Mouse (Mus musculus) forebrain, embryonic 13.5 days (tissue): ENCODE measurements at regions not wholly inside any gene's neighbourhood (a gene's known extent, or its start where the extent isn't known, plus 50 kb on each side); places are given as distances from the start of the nearest gene placed in this dataset.
"Not testable (repeated sequence)": the region's sequence is repeated elsewhere in the genome, so short reads cannot be mapped to it uniquely, and the experiment has no call there.

ENCODE experiments used
- ATAC-seq: fragments of 200-750 bp; cut with Nextera tagmentation; 2 replicates; pipeline ENCODE4 v1.8.0; 2017
- H3K27ac ChIP-seq: fragments of 300-500 bp; sonication (generic); 2 replicates; pipeline ENCODE4 v1.5.1; 2015; ENCODE audit warnings: inconsistent platforms, mild to moderate bottlenecking, moderate library complexity
- H3K27me3 ChIP-seq: fragments of 300-500 bp; sonication (generic); 2 replicates; pipeline ENCODE4 v1.6.1; 2015; ENCODE audit warnings: mild to moderate bottlenecking, inconsistent platforms
- H3K36me3 ChIP-seq: fragments of 300-500 bp; sonication (generic); 2 replicates; pipeline ENCODE4 v1.6.1; 2015; ENCODE audit warnings: mild to moderate bottlenecking, inconsistent platforms; ENCODE audit not compliant: poor library complexity, severe bottlenecking
- H3K4me1 ChIP-seq: fragments of 300-500 bp; sonication (generic); 2 replicates; pipeline ENCODE4 v1.6.1; 2015; ENCODE audit warnings: inconsistent platforms
- H3K4me2 ChIP-seq: fragments of 300-500 bp; sonication (generic); 2 replicates; pipeline ENCODE4 v1.6.1; 2015; ENCODE audit warnings: inconsistent platforms, mild to moderate bottlenecking, moderate library complexity
- H3K4me3 ChIP-seq: fragments of 300-500 bp; sonication (generic); 2 replicates; pipeline ENCODE4 v1.5.1; 2015; ENCODE audit warnings: mild to moderate bottlenecking, inconsistent platforms
- H3K9ac ChIP-seq: fragments of 300-500 bp; sonication (generic); 2 replicates; pipeline ENCODE4 v1.6.1; 2015; ENCODE audit warnings: mild to moderate bottlenecking, inconsistent platforms
- H3K9me3 ChIP-seq: fragments of 300-500 bp; sonication (generic); replicated peaks from 2 replicates; pipeline ENCODE4 v1.6.1; 2016; ENCODE audit warnings: inconsistent platforms
- WGBS: fragments of 180-500 bp; shearing (Covaris S2); methylation state at CpG from one replicate; pipeline ENCODE4 v1.1.7; 2015; 5-methylcytosine and 5-hydroxymethylcytosine counted together

DNA sequence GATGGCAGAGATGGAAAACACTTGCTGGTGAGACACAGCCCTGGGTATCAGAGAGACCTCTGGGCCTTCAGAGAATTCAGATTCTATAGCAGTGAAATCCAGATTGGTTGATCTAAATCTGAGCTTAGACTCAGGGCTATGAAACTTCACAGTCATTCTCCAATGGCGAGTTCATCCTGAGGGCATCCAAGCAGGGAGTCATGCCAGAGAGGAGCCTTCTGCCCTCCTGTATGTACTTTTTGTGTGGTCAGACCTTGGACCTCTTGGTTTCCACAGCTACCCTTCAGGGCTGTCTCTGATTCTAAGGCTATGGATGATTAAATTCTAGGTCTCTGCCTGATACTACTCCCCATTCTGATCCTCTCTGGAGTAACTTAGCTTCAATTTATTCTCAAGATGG, 122.0 kb upstream of the Mettl15 start:
- H3K4me1 ChIP-seq: no peaks in the 10 kb centered on the region

DNA sequence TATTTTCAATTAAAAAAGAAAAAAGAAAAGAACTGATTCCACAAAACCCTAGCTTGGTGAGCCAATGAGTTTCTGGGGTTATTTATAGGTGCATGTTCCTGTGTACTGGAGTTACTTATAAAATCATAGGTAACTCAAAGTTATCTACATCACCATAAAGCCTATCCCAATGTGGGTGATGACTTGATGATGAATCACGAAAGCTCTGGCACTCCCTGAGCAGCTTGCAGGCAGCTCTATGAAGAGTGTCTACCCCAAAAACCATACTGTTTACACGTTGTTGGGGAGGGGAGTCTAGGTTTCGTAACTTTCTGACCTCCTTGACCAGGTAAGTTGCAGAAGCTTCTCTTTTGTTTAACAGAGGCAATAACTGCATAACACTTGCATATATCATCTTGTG, 123.7 kb upstream of the Mettl15 start:
- WGBS: 80% methylated on average over 3 of the region's 3 CpGs
- Histone ChIP-seq H3K27ac (no peak overlapping the region), H3K4me3 (no peak overlapping the region), H3K4me1 (no peaks in the 10 kb centered on the region), H3K4me2 (no peak overlapping the region), H3K27me3 (no peaks in the 10 kb centered on the region), H3K9ac (no peak overlapping the region), H3K9me3 (no peaks in the 10 kb centered on the region), H3K36me3 (no peaks in the 10 kb centered on the region)
- no peak for ATAC-seq

More for the DNA sequence above, 122.0 kb upstream of the Mettl15 start:
- Histone ChIP-seq H3K27ac (no peak overlapping the region), H3K4me3 (no peak overlapping the region), H3K9ac (no peak overlapping the region), H3K9me3 (no peaks in the 10 kb centered on the region), H3K36me3 (no peaks in the 10 kb centered on the region), H3K27me3 (no peaks in the 10 kb centered on the region), H3K4me2 (no peak overlapping the region)
- 65% methylated on average over 1 of the region's 1 CpGs for WGBS
- ATAC-seq: no peak

DNA sequence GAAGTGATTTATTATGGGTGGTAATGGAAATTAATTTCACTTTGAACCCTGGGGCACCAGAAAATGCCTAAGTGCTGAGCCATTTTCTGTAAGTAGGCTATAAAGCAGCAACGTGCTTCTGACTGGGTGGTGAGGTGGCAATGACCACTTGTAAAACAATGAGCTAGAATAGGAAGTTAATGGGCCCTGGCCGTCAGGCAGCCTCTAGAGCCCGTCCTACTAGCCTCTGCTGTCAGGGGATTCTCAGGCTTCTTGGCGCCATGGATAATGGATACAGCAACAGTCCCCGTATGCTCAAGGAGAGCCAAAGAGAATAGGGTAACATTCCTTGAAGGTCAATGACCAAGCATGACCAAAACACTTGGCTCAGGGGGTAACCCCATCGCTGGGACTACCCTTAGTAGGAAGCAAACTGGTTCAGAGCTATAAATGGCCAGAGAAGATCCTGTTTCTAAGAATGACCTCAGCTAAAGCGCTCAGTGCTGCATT, 126.1 kb upstream of the Mettl15 start:
- no peak overlapping the region for H3K4me3 ChIP-seq
- no peak overlapping the region for H3K9ac ChIP-seq
- ATAC-seq: no peak
- H3K36me3 ChIP-seq: no peaks in the 10 kb centered on the region
- H3K27me3 ChIP-seq: no peaks in the 10 kb centered on the region
- no peaks in the 10 kb centered on the region for H3K4me1 ChIP-seq
- H3K27ac ChIP-seq: no peak overlapping the region
- 82% methylated on average over 7 of the region's 7 CpGs for WGBS
- no peak overlapping the region for H3K4me2 ChIP-seq
- no peaks in the 10 kb centered on the region; the same call in 1 of the 2 replicates for H3K9me3 ChIP-seq

DNA sequence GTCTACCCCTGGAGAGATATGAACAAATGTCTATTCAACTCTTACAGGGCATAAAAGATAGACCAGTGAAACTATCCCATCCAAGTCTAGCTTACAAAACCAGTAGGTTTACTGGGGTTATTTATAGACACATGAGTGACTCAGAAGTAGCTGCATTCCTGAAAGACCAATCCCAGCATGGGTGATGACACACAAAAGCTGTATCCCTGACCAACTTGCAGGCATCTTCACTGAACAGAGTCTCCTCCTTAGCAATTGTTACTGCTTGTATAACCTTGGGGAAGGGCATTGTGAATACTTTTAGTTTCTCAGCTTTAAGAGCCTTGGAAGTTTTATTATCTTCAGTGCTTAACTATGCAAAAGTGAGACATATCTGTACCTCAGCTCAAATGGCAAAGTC, 139.6 kb upstream of the Mettl15 start:
- ATAC-seq: no peak
- no peak overlapping the region for H3K9ac ChIP-seq

DNA sequence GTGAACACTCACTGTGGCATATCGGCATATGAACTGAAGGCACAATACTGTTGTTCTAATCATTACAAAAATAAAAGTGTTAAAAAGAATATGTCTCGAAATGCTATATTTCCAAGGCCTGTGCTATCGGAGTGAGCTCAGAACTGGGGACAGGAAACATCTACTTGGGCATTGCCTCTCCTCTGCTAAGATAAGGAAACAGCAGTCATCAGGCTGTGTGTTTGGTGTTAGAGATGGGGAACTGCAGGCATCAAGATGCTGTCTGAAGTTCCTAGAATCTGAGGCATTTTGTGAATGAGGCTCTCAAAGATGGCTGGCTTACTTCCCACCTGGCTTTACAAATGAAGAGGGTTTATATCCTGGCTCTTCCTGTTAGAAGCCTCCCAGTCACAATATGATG, 150.6 kb upstream of the Mettl15 start:
- Histone ChIP-seq H3K27ac (no peak overlapping the region), H3K36me3 (no peaks in the 10 kb centered on the region), H3K9ac (no peak overlapping the region), H3K27me3 (no peaks in the 10 kb centered on the region), H3K4me2 (no peak overlapping the region), H3K9me3 (no peaks in the 10 kb centered on the region), H3K4me1 (no peaks in the 10 kb centered on the region), H3K4me3 (no peak overlapping the region)
- WGBS: 90% methylated on average over 3 of the region's 3 CpGs
- ATAC-seq: no peak

More for the DNA sequence above, 139.6 kb upstream of the Mettl15 start:
- Histone ChIP-seq H3K4me2 (no peak overlapping the region), H3K4me1 (no peaks in the 10 kb centered on the region), H3K9me3 (no peaks in the 10 kb centered on the region), H3K4me3 (no peak overlapping the region), H3K27me3 (no peaks in the 10 kb centered on the region), H3K36me3 (no peaks in the 10 kb centered on the region), H3K27ac (no peak overlapping the region)

DNA sequence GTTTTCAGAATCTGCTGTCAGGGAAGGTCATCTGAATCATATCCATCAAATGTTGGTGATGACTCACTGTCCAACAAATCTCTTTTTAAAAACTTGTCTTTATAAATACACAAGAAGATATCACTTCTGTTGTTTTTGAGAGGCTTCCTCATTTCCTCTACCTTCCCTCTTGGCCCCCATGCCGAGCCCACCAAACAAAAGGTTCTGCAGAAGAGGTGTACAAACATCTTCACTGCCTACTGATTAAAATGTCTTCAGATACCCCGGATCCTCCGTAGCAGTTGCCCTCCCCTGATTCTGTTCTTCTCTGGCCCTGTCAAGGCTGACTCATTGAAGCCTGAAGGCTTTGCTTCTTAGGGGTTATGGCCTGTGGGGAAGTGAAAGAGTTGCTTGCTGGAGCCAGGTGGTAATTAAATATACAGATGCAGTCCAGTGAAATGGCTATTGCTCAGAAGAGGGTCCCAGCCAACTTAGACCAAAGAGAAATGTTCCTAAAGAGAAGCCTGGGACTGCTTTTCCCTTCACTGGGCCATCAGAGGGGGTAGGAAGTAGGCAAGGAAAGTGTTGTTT, 162.1 kb upstream of the Mettl15 start:
- Histone ChIP-seq H3K4me2 (no peak overlapping the region), H3K36me3 (no peaks in the 10 kb centered on the region), H3K27ac (no peak overlapping the region), H3K27me3 (no peaks in the 10 kb centered on the region), H3K9me3 (no peaks in the 10 kb centered on the region), H3K4me1 (no peaks in the 10 kb centered on the region), H3K9ac (no peak overlapping the region), H3K4me3 (no peak overlapping the region)
- ATAC-seq: no peak
- WGBS: 68% methylated on average over 3 of the region's 3 CpGs

DNA sequence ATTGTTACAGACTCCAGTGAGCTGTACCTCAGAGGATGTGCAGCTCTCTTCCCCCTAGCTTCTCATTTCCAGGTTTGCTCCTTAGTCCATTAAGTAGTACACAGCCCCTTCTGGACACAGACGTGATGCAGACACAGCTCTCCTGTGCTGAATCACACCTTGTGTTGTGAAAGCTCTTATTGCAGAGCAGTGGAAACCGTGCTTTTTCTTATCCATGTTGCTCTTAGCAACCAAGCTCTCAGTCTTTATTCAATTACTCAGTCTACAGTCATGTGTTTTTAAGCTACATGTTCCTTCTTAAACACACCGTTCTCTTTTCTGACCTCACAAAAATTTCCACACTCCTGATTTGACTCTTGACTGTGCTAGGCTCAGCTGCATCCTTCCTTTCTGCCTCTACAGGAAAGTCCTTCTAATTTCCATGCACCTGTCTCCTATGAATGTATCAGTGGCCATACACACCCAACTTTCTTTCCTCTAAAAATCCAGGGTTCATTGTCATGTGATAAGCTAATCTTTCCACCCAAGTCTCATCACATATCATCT, 163.0 kb upstream of the Mettl15 start:
- H3K36me3 ChIP-seq: no peaks in the 10 kb centered on the region
- H3K27me3 ChIP-seq: no peaks in the 10 kb centered on the region
- H3K4me3 ChIP-seq: no peak overlapping the region
- H3K4me2 ChIP-seq: no peak overlapping the region
- H3K4me1 ChIP-seq: no peaks in the 10 kb centered on the region
- 71% methylated on average over 3 of the region's 3 CpGs for WGBS
- H3K27ac ChIP-seq: no peak overlapping the region
- no peak for ATAC-seq
- H3K9me3 ChIP-seq: no peaks in the 10 kb centered on the region
- H3K9ac ChIP-seq: no peak overlapping the region

DNA sequence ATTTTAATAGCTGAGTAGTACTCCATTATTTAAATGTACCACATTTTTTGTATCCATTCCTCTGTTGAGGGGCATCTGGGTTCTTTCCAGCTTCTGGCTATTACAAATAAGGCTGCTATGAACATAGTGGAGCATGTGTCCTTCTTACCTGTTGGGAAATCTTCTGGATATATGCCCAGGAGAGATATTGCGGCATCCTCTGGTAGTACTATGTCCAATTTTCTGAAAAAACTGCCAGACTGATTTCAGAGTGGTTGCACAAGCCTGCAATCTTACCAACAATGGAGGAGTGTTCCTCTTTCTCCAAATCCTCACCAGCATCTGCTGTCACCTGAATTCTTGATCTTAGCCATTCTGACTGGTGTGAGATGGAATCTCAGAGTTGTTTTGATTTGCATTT, 181.7 kb upstream of the Mettl15 start:
- not testable (repeated sequence) for H3K9ac ChIP-seq, H3K27ac ChIP-seq, H3K36me3 ChIP-seq, H3K4me1 ChIP-seq, ATAC-seq, H3K9me3 ChIP-seq, H3K27me3 ChIP-seq, H3K4me3 ChIP-seq, H3K4me2 ChIP-seq
- 90% methylated on average over 1 of the region's 1 CpGs for WGBS

DNA sequence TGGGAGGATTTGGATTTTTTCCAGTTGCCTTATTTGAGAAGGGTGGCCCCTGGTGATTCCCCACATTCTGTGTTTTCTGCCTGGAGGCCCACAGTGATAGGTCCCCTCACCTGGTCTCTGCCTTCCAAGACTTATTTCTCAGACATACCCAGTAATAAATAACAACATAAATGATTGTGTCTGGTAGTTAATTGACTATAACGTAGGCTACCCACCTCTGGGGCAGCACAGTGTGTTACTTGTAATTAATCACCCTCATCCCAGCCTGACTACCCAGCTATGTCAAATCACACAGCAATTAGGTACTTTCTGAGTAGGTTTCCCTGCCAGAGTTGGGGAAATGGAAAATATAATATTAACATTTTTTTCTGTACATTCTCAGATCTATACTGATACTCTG, 190.2 kb upstream of the Bdnf start:
- Histone ChIP-seq H3K9ac (no peak overlapping the region), H3K36me3 (no peaks in the 10 kb centered on the region), H3K27me3 (no peaks in the 10 kb centered on the region), H3K4me2 (no peak overlapping the region), H3K4me1 (no peaks in the 10 kb centered on the region), H3K9me3 (no peaks in the 10 kb centered on the region), H3K4me3 (no peak overlapping the region), H3K27ac (no peak overlapping the region)
- WGBS: 79% methylated on average over 1 of the region's 1 CpGs
- ATAC-seq: no peak

DNA sequence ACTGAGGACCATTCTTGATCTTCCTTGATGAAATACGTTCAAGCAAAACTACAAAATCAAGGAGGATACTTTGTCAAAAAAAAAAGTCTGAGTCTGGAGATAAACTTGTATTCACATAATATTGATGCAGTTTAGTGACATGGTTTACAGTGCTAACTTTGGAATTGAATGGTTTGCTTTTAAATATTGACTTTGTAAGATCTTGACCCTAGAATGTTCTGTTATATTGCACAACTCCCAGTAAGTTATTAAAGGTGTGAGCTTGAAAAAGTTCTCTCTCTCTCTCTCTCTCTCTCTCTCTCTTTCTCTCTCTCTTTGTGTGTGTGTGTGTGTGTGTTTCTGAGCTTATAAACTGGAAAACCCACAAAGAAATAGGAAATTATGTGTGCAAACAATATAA, 186.9 kb upstream of the Bdnf start:
- H3K4me3 ChIP-seq: no peak overlapping the region
- WGBS: 87% methylated on average over 1 of the region's 1 CpGs

DNA sequence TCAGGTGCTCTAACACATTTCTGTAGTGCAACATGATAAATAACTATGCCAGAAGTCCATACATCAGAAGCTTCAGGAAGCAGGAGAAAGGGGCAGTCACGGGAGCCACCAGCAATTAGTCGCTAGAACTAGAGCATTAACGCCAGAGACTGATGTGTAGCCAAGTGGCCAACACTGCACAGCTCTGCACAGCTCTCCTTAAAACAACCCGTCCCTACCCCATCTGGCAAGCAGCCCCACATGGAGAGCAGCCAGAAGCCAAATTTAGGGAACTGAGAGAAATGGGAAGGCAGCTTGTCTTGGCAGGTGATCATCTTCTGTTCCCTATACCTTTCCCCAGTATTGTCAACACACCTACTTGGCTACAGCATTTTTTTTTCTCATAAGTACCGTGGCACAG, 172.3 kb upstream of the Bdnf start:
- WGBS: 54% methylated on average over 5 of the region's 5 CpGs
- Histone ChIP-seq H3K9ac (no peak overlapping the region), H3K27me3 (no peaks in the 10 kb centered on the region), H3K9me3 (no peaks in the 10 kb centered on the region), H3K27ac (no peak overlapping the region), H3K4me1 (0 out of 2 replicates have a peak, but pooled peaks cover 7% of the 10 kb centered on the region), H3K36me3 (no peaks in the 10 kb centered on the region), H3K4me2 (no peak overlapping the region), H3K4me3 (no peak overlapping the region)
- ATAC-seq: 0 out of 2 replicates have a peak, but pooled peaks have one; percentile 36

More for the DNA sequence above, 186.9 kb upstream of the Bdnf start:
- no peak overlapping the region for H3K4me2 ChIP-seq
- H3K27ac ChIP-seq: no peak overlapping the region
- no peak overlapping the region for H3K9ac ChIP-seq
- H3K4me1 ChIP-seq: no peaks in the 10 kb centered on the region
- H3K9me3 ChIP-seq: no peaks in the 10 kb centered on the region
- ATAC-seq: no peak
- H3K27me3 ChIP-seq: no peaks in the 10 kb centered on the region
- H3K36me3 ChIP-seq: no peaks in the 10 kb centered on the region

DNA sequence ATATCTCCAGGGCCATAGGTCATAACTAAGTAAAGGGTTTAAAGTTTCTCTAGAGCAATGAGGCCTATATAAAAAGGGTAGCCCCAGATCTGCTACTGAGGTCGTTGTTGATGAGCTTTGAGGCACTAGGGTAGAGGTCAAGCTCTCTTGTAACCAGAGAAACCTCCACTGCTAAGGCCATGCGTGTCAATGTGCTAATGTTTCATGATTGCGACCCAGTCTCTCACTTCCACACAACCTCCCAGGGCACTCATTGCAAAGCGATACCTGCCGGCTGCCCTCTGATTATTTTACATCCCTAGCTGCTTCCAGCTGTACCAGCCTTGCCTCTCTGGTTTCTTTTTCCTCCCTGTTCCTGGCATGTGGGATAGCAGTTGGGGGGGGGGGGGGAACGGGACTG, 169.6 kb upstream of the Bdnf start:
- Histone ChIP-seq H3K9me3 (no peaks in the 10 kb centered on the region), H3K4me1 (0 out of 2 replicates have a peak, but pooled peaks cover 7% of the 10 kb centered on the region), H3K4me3 (no peak overlapping the region), H3K27ac (no peak overlapping the region), H3K4me2 (no peak overlapping the region), H3K27me3 (no peaks in the 10 kb centered on the region), H3K9ac (no peak overlapping the region), H3K36me3 (no peaks in the 10 kb centered on the region)
- ATAC-seq: no peak
- WGBS: 79% methylated on average over 6 of the region's 6 CpGs
